Mouse (Mus musculus) embryonic facial prominence, embryonic 11.5 days (tissue): ENCODE measurements around the gene Glmp. TPM values are rescaled to one million over a fixed set of nuclear protein-coding genes. Genes with fewer than 3 reads are reported as not detected.

Experiments used
- ATAC-seq: fragments of 200-750 bp; cut with Nextera tagmentation; replicated peaks from 2 replicates; pipeline ENCODE4 v1.8.0; 2017; ENCODE audit warnings: low read depth; ENCODE audit not compliant: insufficient number of reproducible peaks, low FRiP score, low TSS enrichment
- DNase-seq: peaks from one replicate; pipeline ENCODE4 v3.0.0-alpha.2; 2015; ENCODE audit warnings: low spot score
- H3K27ac ChIP-seq: fragments of 300-500 bp; sonication (generic); replicated peaks from 2 replicates; pipeline ENCODE4 v1.5.1; 2014; ENCODE audit warnings: mild to moderate bottlenecking, low read depth, low read length, control low read depth
- H3K27me3 ChIP-seq: fragments of 300-500 bp; sonication (generic); 2 replicates; pipeline ENCODE4 v1.6.1; 2014; ENCODE audit warnings: mild to moderate bottlenecking, low read length, moderate library complexity, mixed read lengths; ENCODE audit not compliant: control insufficient read depth, insufficient read depth
- H3K36me3 ChIP-seq: fragments of 300-500 bp; sonication (generic); replicated peaks from 2 replicates; pipeline ENCODE4 v1.6.1; 2014; ENCODE audit warnings: low read depth, mild to moderate bottlenecking, low read length, moderate library complexity, mixed read lengths; ENCODE audit not compliant: control insufficient read depth, insufficient read depth
- H3K4me1 ChIP-seq: fragments of 300-500 bp; sonication (generic); 2 replicates; pipeline ENCODE4 v1.6.1; 2014; ENCODE audit warnings: low read length, mixed read lengths; ENCODE audit not compliant: control insufficient read depth, insufficient read depth
- H3K4me2 ChIP-seq: fragments of 300-500 bp; sonication (generic); 2 replicates; pipeline ENCODE4 v1.6.1; 2014; ENCODE audit warnings: low read depth, mild to moderate bottlenecking, control low read depth, low read length, moderate library complexity
- H3K4me3 ChIP-seq: fragments of 300-500 bp; sonication (generic); 2 replicates; pipeline ENCODE4 v1.5.1; 2014; ENCODE audit warnings: low read depth, low read length, control low read depth
- H3K9ac ChIP-seq: fragments of 300-500 bp; sonication (generic); replicated peaks from 2 replicates; pipeline ENCODE4 v1.6.1; 2014; ENCODE audit warnings: mild to moderate bottlenecking, control low read depth, low read length
- H3K9me3 ChIP-seq: fragments of 300-500 bp; sonication (generic); replicated peaks from 2 replicates; pipeline ENCODE4 v1.6.1; 2016; ENCODE audit warnings: mild to moderate bottlenecking, low read length, inconsistent platforms, mixed read lengths; ENCODE audit not compliant: control insufficient read depth
- WGBS: fragments of 180-500 bp; shearing (Covaris S2); extraction: QIAGEN DNeasy Blood & Tissue Kit; methylation state at CpG from one replicate; pipeline ENCODE4 v1.1.7; 2014; 5-methylcytosine and 5-hydroxymethylcytosine counted together
- polyA plus RNA-seq: library from polyadenylated mRNA; unstranded; fragments of >200 nt; fragmentation: Nextera tagmentation; extraction: Ambion mirVana; gene quantifications from 2 replicates; pipeline ENCODE4 v1.2.1, GENCODE M21; 2014

Gene Glmp
- polyA plus RNA-seq, 1 experiment from 2014 or later: 77.9 TPM

DNA sequence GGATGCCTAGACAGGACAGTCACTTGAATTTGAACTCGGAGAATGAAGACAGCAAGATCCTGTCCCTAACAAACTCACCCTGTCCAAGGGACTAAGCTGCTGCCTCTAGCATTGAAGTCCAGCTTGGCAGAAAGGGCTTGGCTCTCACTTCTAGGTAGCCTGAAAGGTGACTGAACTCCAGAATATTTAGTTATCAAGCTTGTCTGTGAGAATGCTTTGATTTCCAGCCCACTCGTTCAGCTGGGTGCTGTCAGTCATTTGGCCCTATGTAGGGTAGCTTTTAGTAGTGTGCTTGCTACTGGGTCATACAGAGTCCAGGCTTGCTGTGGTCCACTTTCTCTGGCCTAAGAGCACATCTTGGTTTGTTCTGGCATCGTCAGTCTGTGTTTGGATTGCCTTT is 14.2 kb downstream of the Glmp start:
- ATAC-seq: no peak
- Histone ChIP-seq H3K4me1 (0 out of 2 replicates have a peak, but pooled peaks cover 3% of the 10 kb centered on the region), H3K9me3 (no peaks in the 10 kb centered on the region), H3K4me2 (no peak overlapping the region), H3K4me3 (no peak overlapping the region), H3K27ac (no peak overlapping the region), H3K9ac (no peak overlapping the region), H3K27me3 (no peaks in the 10 kb centered on the region), H3K36me3 (peaks cover 7% of the 10 kb centered on the region)
- no peak for DNase-seq
- 81% methylated on average over 3 of the region's 3 CpGs for WGBS

DNA sequence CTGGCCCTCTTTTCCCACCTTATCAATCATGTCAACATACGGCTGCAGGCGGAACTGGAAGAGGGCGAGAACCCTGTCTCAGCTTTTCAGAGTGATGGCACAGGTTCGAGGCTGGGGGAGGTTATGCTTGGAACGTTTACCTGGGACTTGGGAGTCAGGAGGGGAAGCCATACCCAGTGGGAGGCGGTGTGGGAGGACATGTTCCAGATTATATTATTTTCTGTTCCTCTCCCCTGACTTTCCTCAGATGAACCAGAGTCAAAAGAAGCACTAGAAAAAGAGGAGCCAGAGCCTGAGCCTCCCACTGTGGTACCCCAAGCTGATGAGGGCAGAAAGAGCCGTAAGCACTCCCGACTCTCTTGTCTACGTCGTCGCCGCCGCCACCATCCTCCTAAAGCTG is 25.9 kb downstream of the Glmp start:
- Histone ChIP-seq H3K9me3 (no peaks in the 10 kb centered on the region), H3K4me1 (no peaks in the 10 kb centered on the region), H3K4me2 (no peak overlapping the region), H3K27me3 (no peaks in the 10 kb centered on the region), H3K9ac (no peak overlapping the region), H3K4me3 (no peak overlapping the region), H3K36me3 (peaks cover 16% of the 10 kb centered on the region), H3K27ac (no peak overlapping the region)
- ATAC-seq (no peak), DNase-seq (no peak)
- WGBS: 92% methylated on average over 13 of the region's 13 CpGs

DNA sequence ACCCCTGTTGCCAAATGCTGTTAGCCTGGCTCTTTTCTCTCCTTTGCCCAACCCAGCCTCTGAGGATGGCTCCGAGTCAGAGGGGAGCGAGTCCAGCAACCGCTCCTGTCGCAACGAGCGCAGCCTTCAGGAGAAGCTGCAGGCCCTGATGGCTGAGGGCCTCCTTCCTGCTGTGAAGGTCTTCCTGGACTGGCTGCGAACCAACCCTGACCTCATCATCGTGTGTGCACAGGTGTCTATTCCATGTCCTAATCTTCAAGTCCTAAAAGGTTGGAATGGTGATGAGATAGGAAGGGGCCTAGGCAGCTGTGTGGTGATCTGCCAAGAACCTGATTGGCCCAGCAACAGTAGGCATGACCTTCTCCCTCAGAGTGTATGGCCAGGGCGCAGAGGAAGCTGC is 28.1 kb downstream of the Glmp start:
- DNase-seq: no peak
- peaks cover 30% of the 10 kb centered on the region for H3K36me3 ChIP-seq

DNA sequence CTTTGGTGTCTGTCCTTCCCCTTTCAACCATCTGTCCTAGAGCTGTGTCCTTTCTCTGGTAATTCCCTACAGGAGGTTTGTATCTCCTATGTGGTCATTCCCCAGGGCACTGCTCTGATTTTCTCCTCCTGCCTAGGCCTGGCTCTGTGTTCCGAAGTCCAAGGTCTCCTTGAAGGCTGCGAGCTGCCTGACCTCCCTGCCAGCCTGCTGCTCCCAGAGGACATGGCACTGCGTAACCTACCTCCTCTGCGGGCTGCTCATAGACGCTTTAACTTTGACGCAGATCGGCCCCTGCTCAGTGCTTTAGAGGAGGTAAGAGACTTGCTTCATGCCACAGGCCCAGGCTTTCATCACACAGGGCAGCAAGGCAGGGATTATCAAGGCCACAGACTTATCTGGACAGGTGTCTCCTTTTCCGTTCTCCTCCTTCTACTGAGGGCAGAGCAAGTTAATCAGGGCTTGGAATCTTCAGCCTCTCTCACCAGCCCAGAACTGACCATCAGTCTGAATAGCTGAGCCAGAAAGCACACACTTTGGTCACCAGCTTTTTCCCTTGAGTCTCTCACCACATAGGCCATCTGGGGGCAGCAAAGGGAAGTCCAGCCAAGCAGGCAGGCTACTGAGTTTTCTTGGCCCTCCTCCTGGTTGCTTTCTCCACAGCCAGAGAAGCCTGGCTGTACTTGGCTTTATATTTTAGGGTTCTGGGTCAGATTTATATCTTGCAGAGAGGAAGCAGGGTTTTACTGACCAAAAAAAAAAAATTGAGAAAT is 29.8 kb downstream of the Glmp start:
- Histone ChIP-seq H3K27ac (no peak overlapping the region), H3K36me3 (peaks cover 39% of the 10 kb centered on the region), H3K4me2 (no peak overlapping the region), H3K9ac (no peak overlapping the region), H3K9me3 (no peaks in the 10 kb centered on the region), H3K4me1 (no peaks in the 10 kb centered on the region), H3K4me3 (no peak overlapping the region), H3K27me3 (no peaks in the 10 kb centered on the region)
- DNase-seq (no peak), ATAC-seq (no peak)
- WGBS: 92% methylated on average over 8 of the region's 8 CpGs

More for the DNA sequence above, 28.1 kb downstream of the Glmp start:
- Histone ChIP-seq H3K9ac (no peak overlapping the region), H3K27ac (no peak overlapping the region), H3K9me3 (no peaks in the 10 kb centered on the region), H3K27me3 (no peaks in the 10 kb centered on the region), H3K4me3 (no peak overlapping the region), H3K4me1 (no peaks in the 10 kb centered on the region), H3K4me2 (no peak overlapping the region)
- ATAC-seq: no peak
- WGBS: 94% methylated on average over 9 of the region's 9 CpGs

DNA sequence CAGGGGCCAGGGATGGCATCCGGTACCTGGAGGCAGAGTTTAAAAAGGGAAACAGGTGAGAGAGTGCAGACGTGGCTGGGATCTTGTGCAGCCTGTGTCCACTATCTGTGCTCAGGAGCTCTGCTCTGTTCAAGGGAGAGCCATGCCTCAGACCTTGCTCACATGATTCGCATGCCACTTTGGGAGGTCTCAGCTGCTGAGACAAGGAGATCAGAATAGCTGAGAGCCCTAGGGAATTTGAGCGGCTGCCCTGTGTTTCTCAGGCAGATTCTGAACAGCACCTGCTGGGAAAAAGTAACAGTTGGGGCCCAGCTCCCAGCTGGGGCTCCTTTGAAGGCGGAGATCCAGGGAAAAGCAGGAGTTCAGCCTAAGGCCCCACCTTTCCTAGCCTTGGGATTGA is 34.8 kb downstream of the Glmp start:
- 0 out of 2 replicates have a peak, but pooled peaks cover 2% of the 10 kb centered on the region for H3K27me3 ChIP-seq
- no peak overlapping the region for H3K27ac ChIP-seq
- ATAC-seq (no peak), DNase-seq (no peak)
- H3K36me3 ChIP-seq: peaks cover 36% of the 10 kb centered on the region
- 63% methylated on average over 5 of the region's 5 CpGs for WGBS
- H3K9ac ChIP-seq: no peak overlapping the region
- H3K4me1 ChIP-seq: no peaks in the 10 kb centered on the region
- no peak overlapping the region for H3K4me2 ChIP-seq
- H3K4me3 ChIP-seq: no peak overlapping the region
- no peaks in the 10 kb centered on the region for H3K9me3 ChIP-seq

DNA sequence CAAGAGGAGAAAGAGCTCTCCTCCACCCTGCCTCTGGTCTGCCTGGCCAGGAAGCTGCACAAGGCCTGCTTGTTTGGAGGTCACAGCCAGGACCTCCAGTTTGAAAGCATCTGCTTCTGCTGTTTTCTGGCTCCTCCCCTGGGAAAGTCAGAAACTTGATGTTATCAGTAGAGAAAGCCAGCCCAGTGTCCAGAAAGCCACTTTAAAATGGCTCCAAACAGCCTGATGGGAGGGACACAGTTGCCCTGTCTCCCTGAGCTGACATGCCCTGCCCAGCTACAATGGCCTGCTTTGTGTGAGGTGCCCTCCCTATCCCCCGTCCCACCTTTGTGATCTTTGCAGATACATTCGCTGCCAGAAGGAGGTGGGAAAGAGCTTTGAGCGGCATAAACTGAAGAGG is 35.2 kb downstream of the Glmp start:
- Histone ChIP-seq H3K27me3 (peaks cover 6% of the 10 kb centered on the region), H3K9ac (no peak overlapping the region), H3K4me2 (no peak overlapping the region), H3K9me3 (no peaks in the 10 kb centered on the region), H3K27ac (no peak overlapping the region), H3K4me1 (no peaks in the 10 kb centered on the region), H3K4me3 (no peak overlapping the region), H3K36me3 (peaks cover 36% of the 10 kb centered on the region)
- ATAC-seq: no peak
- DNase-seq: no peak
- WGBS: 52% methylated on average over 3 of the region's 3 CpGs

DNA sequence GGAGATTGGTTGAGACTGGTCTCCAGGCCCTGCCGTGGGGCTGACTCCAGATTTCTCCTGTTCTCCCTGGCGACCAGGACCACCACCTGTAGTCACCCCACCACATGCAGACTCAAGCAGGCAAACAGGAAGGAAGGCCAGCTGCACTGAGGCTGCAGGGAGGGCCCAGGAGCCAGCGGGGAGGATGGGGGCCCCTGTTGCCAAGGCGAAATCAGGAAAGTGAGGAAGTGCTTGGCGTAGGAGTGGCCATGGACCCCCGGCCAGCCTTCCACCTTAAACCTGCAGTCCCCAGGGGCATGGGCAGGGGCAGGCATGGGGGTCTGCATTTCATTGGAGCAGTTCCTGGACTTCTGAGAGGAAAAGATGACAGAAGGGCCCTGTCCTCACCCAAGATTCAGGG is 36.3 kb downstream of the Glmp start:
- no peak for ATAC-seq
- DNase-seq: no peak
- no peak overlapping the region for H3K4me2 ChIP-seq
- H3K4me1 ChIP-seq: no peaks in the 10 kb centered on the region
- peaks cover 16% of the 10 kb centered on the region for H3K27me3 ChIP-seq
- H3K36me3 ChIP-seq: peaks cover 30% of the 10 kb centered on the region
- WGBS: 78% methylated on average over 6 of the region's 6 CpGs
- no peak overlapping the region for H3K9ac ChIP-seq
- no peaks in the 10 kb centered on the region for H3K9me3 ChIP-seq
- no peak overlapping the region for H3K4me3 ChIP-seq
- no peak overlapping the region for H3K27ac ChIP-seq

DNA sequence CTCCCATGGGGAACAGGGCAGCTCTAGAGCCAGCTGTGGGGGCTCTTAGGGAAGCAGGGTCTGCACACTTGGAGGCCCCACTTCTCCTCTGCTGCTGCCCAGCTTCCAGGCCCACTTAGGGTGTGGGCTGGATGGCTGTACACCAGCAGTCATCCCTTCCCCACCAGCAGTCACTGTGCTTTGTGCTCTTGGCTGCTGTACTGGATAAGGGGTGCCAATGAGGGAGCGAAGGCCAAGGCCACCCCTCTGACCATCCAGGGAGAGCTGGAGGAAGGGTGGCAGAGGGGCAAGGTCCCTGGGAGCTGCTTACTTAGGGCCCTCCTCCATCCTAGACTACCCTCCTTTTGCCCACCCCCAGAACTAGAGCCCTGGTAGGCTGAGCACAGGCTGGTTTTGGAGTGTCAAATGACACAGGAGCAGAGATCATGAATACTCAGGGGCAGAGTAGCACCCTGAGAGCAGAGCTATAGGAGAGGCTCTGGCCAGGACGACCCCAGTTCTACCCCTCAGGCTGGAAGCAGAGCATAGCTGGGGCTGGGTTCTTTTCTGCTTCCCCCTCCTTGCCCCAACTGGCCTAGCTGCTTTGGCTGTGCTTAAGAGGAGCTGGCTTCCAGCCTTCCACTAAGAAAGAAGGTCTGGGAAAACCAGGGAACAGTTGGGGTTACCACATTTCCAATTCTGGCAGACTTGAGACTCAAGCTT is 36.9 kb downstream of the Glmp start:
- Histone ChIP-seq H3K4me3 (no peak overlapping the region), H3K27me3 (peaks cover 18% of the 10 kb centered on the region), H3K9ac (no peak overlapping the region), H3K36me3 (peaks cover 25% of the 10 kb centered on the region), H3K4me2 (no peak overlapping the region), H3K9me3 (no peaks in the 10 kb centered on the region), H3K27ac (no peak overlapping the region), H3K4me1 (no peaks in the 10 kb centered on the region)
- ATAC-seq (no peak; the same call in 1 of the 2 replicates), DNase-seq (no peak)
- 77% methylated on average over 2 of the region's 2 CpGs for WGBS
